Mouse (Mus musculus) kidney, embryonic 16.5 days (tissue): Measurements from ENCODE around the gene Cyp4x1. TPM values are rescaled to one million over a fixed set of nuclear protein-coding genes. Genes with fewer than 3 reads are reported as not detected.
A peak's percentile ranks its signal among the peaks of the same experiment; 100 is the strongest.

ENCODE experiments used
- ATAC-seq: fragments of 200-750 bp; cut with Nextera tagmentation; 2 replicates; pipeline ENCODE4 v1.8.0; 2017; ENCODE audit warnings: moderate TSS enrichment; ENCODE audit not compliant: low FRiP score, low TSS enrichment
- H3K27ac ChIP-seq: fragments of 300-500 bp; sonication (generic); 2 replicates; pipeline ENCODE4 v1.5.1; 2014; ENCODE audit warnings: low read length
- H3K27me3 ChIP-seq: fragments of 300-500 bp; sonication (generic); 2 replicates; pipeline ENCODE4 v1.6.1; 2014; ENCODE audit warnings: low read length, control low read depth, mixed read lengths; ENCODE audit not compliant: insufficient read depth
- H3K36me3 ChIP-seq: fragments of 300-500 bp; sonication (generic); 2 replicates; pipeline ENCODE4 v1.6.1; 2014; ENCODE audit warnings: low read length, control low read depth, mixed read lengths; ENCODE audit not compliant: insufficient read depth
- H3K4me1 ChIP-seq: fragments of 300-500 bp; sonication (generic); 2 replicates; pipeline ENCODE4 v1.6.1; 2014; ENCODE audit warnings: low read length, control low read depth, mixed read lengths; ENCODE audit not compliant: insufficient read depth
- H3K4me2 ChIP-seq: fragments of 300-500 bp; sonication (generic); replicated peaks from 2 replicates; pipeline ENCODE4 v1.6.1; 2014; ENCODE audit warnings: low read depth, low read length
- H3K4me3 ChIP-seq: fragments of 300-500 bp; sonication (generic); 2 replicates; pipeline ENCODE4 v1.5.1; 2014; ENCODE audit warnings: mild to moderate bottlenecking, low read length
- H3K9ac ChIP-seq: fragments of 300-500 bp; sonication (generic); replicated peaks from 2 replicates; pipeline ENCODE4 v1.6.1; 2014; ENCODE audit warnings: low read length
- H3K9me3 ChIP-seq: fragments of 300-500 bp; sonication (generic); 2 replicates; pipeline ENCODE4 v1.6.1; 2016; ENCODE audit warnings: low read length, control low read depth
- WGBS: fragments of 180-500 bp; shearing (Covaris S2); extraction: QIAGEN DNeasy Blood & Tissue Kit; methylation state at CpG from one replicate; pipeline ENCODE4 v1.1.7; 2014; 5-methylcytosine and 5-hydroxymethylcytosine counted together
- polyA plus RNA-seq: library from polyadenylated mRNA; unstranded; fragments of >200 nt; fragmentation: Nextera tagmentation; extraction: Ambion mirVana; gene quantifications from 2 replicates; pipeline ENCODE4 v1.2.1, GENCODE M21; 2015

The Cyp4x1 gene
- polyA plus RNA-seq, 1 experiment from 2014 or later, result 0.41 TPM

DNA sequence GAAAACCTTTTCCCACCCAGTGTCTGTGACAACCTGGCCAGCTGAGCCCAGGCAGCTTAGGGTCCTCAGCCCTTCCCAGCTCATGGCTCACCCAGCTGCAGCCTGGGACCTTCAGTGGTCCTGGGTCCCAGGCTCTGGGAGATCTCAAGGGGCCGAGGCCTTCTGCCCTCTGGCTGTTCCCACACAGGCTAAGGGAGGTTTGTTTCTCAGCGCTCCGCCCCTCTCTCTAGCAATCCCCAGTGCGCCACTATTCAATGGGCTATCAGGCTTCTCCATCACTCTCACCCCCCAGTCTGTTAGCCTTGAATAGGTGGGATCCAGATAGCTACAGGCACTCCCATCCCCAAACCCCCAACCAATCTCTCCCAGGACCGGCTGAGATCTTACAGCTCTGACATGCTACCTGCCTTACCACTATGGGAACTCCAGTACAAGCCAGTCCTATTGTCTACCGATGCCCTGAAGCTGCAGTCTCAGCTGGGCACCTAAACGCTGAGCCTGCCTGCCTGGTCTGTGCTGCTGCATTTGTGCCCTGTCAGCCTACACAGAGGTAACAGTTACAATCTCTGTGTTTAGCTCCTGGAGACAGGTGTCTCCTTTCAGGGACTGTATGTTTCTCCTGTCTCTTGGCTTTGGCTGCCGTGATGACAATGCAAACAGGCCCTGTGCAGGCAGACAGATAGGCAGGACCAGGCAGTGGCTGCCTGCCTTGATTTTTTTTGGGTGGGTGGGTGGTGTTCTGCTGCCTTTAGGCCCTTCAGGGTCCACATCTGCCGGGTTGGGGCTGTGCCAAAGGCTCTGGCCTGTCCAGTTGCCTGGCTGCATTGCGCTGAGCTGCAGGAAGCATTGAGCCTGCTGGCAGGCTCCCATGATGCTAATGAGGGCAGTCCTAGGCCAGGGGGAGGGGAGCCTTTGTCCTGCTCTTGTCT is 54.9 kb downstream of the Cyp4x1 start:
- no peak overlapping the region for H3K4me3 ChIP-seq
- no peaks in the 10 kb centered on the region for H3K9me3 ChIP-seq
- H3K36me3 ChIP-seq, result no peaks in the 10 kb centered on the region

DNA sequence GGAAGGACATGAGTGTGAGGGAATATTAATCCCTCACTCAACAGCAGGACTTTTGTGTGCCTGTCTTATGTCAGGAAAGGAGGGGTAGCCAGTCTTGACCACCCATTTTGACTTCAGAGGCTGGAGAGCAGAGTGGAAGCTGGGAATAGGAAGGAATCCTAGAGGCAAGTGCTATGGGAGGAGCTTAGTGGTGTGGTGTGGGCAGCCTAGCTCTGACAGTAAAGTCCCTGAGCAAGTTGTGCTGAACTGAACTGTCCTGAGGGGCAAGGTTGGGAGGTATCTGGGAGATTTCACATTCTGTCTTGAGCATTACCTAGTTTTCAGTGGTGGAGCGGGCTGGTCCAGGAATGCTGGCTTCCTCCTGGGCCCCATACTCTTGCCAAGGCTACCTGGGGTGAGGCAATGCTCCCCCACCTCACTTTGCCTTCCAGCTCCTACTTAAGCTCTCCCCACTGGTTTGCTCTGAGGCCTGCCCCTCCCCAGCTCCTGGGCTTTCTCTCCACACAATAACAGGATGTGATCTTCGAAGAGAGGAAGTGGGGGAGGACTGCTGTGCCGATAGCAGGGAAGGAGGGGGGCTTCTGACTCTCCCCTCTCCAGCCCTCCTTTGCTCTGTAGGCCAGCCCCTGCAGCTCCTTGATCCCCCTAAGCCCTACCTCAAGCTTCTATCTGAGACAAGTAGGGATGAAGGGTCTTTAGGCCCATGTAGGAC is 58.7 kb downstream of the Cyp4x1 start:
- peak; percentile 39 for ATAC-seq
- WGBS, result 33% methylated on average over 3 of the region's 3 CpGs
- no peak overlapping the region for H3K4me3 ChIP-seq
- H3K9ac ChIP-seq, result no peak overlapping the region
- H3K4me1 ChIP-seq, result peaks cover 15% of the 10 kb centered on the region
- H3K27ac ChIP-seq, result peak overlapping the region; percentile 79
- no peak overlapping the region for H3K4me2 ChIP-seq
- H3K9me3 ChIP-seq, result no peaks in the 10 kb centered on the region
- no peaks in the 10 kb centered on the region for H3K27me3 ChIP-seq
- H3K36me3 ChIP-seq, result no peaks in the 10 kb centered on the region

More for the DNA sequence above, 54.9 kb downstream of the Cyp4x1 start:
- H3K4me2 ChIP-seq, result no peak overlapping the region
- H3K9ac ChIP-seq, result peak overlapping the region; percentile 35; the same call in 1 of the 2 replicates
- WGBS, result 31% methylated on average over 10 of the region's 10 CpGs
- ATAC-seq, result peak; percentile 77
- H3K27me3 ChIP-seq, result no peaks in the 10 kb centered on the region
- peak overlapping the region; percentile 50; the same call in 1 of the 2 replicates for H3K27ac ChIP-seq
- peaks cover 15% of the 10 kb centered on the region for H3K4me1 ChIP-seq

DNA sequence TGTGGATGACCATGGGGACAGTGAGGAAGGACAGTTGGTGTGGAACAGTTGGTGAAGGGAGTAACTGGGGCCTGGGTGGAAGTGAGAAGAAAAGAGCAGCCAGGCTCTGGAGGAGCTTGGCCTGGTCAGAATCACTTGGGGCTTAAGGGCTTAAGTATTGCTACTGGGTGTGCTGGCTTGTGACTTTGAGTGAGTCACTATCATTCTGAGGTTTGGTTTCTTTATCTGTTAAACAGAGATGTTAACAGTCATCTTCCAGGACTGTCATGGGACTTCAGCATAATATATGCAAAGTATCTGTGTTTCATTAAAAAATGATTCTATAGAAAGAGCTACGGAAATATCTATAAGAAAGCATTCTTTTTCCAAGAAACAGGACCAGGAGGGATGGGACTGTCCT is 59.3 kb downstream of the Cyp4x1 start:
- peak overlapping the region; percentile 79 for H3K27ac ChIP-seq
- no peaks in the 10 kb centered on the region for H3K36me3 ChIP-seq
- H3K9ac ChIP-seq, result no peak overlapping the region
- no peak for ATAC-seq
- no peak overlapping the region for H3K4me2 ChIP-seq
- peaks cover 11% of the 10 kb centered on the region for H3K4me1 ChIP-seq
- no peaks in the 10 kb centered on the region for H3K9me3 ChIP-seq
- no peaks in the 10 kb centered on the region for H3K27me3 ChIP-seq
- WGBS, result 88% methylated on average over 1 of the region's 1 CpGs
- no peak overlapping the region for H3K4me3 ChIP-seq

DNA sequence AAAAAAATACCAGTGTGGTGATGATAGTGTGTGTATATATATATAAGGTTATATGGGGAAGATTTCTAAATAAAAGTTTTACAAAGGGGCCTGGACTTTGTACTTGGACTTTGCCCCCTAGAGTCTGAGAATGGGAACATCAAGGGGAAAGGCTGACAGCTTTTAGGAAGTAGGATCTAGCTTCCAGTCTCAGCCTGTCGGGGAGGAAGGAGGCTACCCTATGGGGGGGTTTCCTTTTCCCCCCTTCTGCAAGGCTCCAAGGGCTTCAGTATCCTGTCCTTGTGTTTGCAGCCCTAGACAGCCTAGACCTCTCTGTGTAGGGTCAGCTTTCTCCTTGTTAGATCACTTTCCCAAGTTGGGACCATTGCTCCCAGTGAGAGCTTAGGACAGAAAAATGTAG is 62.4 kb downstream of the Cyp4x1 start:
- H3K4me2 ChIP-seq, result no peak overlapping the region
- no peaks in the 10 kb centered on the region for H3K36me3 ChIP-seq
- H3K27me3 ChIP-seq, result peaks cover 7% of the 10 kb centered on the region; the same call in 1 of the 2 replicates
- no peak overlapping the region for H3K4me3 ChIP-seq
- 54% methylated on average over 1 of the region's 1 CpGs for WGBS
- ATAC-seq, result no peak
- no peaks in the 10 kb centered on the region for H3K4me1 ChIP-seq
- no peak overlapping the region for H3K27ac ChIP-seq
- H3K9ac ChIP-seq, result no peak overlapping the region
- H3K9me3 ChIP-seq, result no peaks in the 10 kb centered on the region

DNA sequence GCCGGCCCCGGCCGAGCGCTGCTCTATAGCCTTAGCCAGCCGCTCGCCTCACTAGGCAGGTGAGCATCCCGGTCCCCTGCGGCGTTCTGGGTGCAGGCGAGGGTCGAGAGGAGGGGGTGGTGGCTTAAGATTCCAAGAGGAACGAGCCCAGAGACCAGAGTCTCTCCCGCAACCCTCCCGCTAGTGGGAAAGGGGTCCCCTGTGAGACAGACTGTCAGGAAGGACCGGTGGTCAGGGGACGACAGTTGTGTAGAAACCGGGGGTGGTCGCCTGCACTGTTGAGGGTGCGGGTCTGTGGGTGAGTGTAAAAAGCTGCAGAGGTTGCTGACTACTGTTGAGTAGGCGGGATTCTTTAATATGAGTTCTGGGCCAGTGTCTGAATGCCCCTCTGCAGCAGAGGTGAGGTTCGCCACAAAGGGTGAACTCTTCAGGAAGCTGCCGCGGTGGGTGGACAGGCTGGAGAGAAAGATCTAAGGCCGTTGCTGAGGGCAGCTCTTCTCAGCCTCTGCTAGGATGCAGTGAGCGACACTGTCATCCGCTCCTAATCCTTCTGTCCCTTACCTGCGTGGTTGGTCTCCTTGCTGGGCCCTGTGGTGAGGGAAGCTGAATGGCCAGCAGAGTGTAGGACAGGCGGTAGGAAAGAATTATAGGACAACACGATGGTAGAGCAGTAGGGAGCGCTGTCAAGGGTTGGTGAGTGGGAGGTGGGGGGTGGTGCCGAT is 70.4 kb downstream of the Cyp4x1 start:
- Histone ChIP-seq H3K27ac (no peak overlapping the region), H3K27me3 (peaks cover 86% of the 10 kb centered on the region), H3K9me3 (no peaks in the 10 kb centered on the region), H3K4me3 (peak overlapping the region; percentile 57), H3K36me3 (no peaks in the 10 kb centered on the region), H3K9ac (peak overlapping the region; percentile 62), H3K4me1 (peaks cover 16% of the 10 kb centered on the region), H3K4me2 (peak overlapping the region; percentile 99)
- WGBS, result under 1% methylated on average over 31 of the region's 31 CpGs
- ATAC-seq, result peak; percentile 20

DNA sequence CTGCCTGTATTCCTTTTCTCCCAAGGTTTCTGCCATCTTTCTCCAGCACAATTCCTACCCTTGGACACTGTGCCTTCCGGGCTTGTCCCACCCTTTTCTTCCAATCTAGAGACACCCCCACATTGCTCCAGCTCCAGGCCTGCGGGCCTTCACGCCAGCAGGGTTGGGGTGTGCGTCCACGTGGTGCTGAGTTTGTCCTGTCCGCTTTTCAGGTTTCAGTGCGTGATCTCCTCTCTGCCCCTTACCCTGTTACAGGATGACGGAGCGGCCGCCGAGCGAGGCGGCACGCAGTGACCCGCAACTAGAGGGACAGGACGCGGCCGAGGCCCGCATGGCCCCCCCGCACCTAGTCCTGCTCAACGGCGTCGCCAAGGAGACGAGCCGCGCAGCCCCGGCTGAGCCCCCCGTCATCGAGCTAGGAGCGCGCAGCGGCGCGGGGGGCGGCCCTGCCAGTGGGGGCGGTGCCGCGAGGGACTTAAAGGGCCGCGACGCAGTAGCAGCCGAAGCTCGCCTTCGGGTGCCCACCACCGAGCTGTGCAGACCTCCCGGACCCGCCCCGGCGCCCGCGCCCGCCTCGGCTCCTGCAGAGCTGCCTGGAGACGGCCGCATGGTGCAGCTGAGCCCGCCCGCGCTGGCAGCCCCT is 71.1 kb downstream of the Cyp4x1 start:
- no peaks in the 10 kb centered on the region for H3K9me3 ChIP-seq
- H3K27me3 ChIP-seq, result peaks cover 87% of the 10 kb centered on the region
- H3K4me3 ChIP-seq, result peak overlapping the region; percentile 57
- peak overlapping the region; percentile 99 for H3K4me2 ChIP-seq
- ATAC-seq, result peak; percentile 87; the same call in 1 of the 2 replicates
- no peak overlapping the region for H3K27ac ChIP-seq
- H3K36me3 ChIP-seq, result no peaks in the 10 kb centered on the region
- H3K4me1 ChIP-seq, result peaks cover 16% of the 10 kb centered on the region
- under 1% methylated on average over 56 of the region's 58 CpGs for WGBS
- H3K9ac ChIP-seq, result peak overlapping the region; percentile 62

DNA sequence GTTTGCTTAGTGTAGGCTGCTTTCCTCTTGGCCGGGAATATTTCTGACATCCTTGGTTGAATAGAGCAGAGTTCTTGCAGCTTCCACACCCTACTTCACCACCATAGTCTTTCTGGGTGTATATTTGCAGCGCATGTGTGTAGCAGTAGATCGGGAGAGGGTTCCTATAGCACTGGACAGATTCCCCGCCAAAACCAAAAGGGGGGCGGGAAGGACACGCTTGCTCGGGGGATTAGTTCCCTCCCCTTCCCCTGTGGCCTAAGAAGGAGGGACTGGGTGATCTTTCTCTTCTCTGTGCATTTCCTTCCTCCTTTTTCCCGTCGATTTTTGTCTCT is 71.6 kb downstream of the Cyp4x1 start:
- Histone ChIP-seq H3K27ac (no peak overlapping the region), H3K4me3 (peak overlapping the region; percentile 57), H3K4me2 (peak overlapping the region; percentile 99), H3K4me1 (peaks cover 16% of the 10 kb centered on the region), H3K9ac (peak overlapping the region; percentile 62), H3K9me3 (no peaks in the 10 kb centered on the region), H3K36me3 (no peaks in the 10 kb centered on the region), H3K27me3 (peaks cover 84% of the 10 kb centered on the region)
- 1% methylated on average over 9 of the region's 9 CpGs for WGBS
- ATAC-seq, result no peak

DNA sequence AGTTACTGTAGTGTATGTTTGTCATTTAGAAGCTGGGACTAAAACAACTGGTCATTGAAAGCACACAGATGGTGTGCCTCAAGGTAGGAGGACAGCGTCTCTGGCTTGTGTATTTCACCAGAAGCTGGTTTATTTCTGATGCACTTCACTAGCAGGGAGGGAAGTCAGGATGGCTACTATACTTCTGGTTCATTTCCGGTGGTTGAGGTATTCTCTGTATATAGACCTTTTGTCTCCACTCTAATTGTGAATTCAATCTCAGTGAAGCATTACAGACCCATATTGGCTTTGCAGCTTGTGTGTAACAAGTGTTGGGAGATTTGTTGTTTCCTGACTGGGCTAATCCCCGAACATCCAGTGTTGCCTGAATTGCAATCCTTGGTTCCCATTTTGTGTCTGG is 73.3 kb downstream of the Cyp4x1 start:
- ATAC-seq, result no peak
- 16% methylated on average over 3 of the region's 3 CpGs for WGBS
- Histone ChIP-seq H3K9ac (no peak overlapping the region), H3K27ac (no peak overlapping the region), H3K36me3 (no peaks in the 10 kb centered on the region), H3K4me2 (0 out of 2 replicates have a peak overlapping the region, but pooled peaks have one; percentile 31), H3K4me3 (peak overlapping the region; percentile 49; the same call in 1 of the 2 replicates), H3K9me3 (no peaks in the 10 kb centered on the region), H3K27me3 (peaks cover 78% of the 10 kb centered on the region), H3K4me1 (peaks cover 26% of the 10 kb centered on the region)

DNA sequence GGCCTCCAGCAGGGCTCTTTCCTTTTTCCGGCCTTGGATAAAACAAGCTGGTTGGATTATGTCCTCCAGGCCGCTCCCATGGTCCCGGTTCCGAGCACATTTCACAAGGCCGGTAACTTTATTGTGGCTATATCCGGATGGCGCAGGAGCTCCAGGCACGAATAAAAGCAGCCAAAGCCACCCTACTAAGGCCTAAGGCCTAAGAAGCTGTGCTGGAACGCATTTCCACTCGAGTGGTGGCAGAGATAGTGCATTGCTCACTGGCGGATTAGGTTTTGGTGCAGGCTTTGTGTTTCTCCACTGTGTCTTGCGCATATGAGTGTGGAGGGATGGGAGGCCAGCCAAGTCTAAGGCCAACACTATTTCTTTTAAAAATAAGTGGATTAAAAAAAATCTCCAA is 74.2 kb downstream of the Cyp4x1 start:
- peak overlapping the region; percentile 46 for H3K9ac ChIP-seq
- WGBS, result 9% methylated on average over 12 of the region's 12 CpGs

More for the DNA sequence above, 74.2 kb downstream of the Cyp4x1 start:
- H3K4me3 ChIP-seq, result peak overlapping the region; percentile 49
- peaks cover 26% of the 10 kb centered on the region for H3K4me1 ChIP-seq
- H3K27me3 ChIP-seq, result peaks cover 78% of the 10 kb centered on the region
- ATAC-seq, result no peak
- H3K27ac ChIP-seq, result peak overlapping the region; percentile 38
- H3K9me3 ChIP-seq, result no peaks in the 10 kb centered on the region
- no peaks in the 10 kb centered on the region for H3K36me3 ChIP-seq
- H3K4me2 ChIP-seq, result peak overlapping the region; percentile 31
